Comparison of ENCODE assay signal across 11 mouse cellular contexts in genomic region chr19:32593870-32594269, GRCm38 (mm10). TPM values are rescaled to one million over a fixed set of nuclear protein-coding genes. Genes with fewer than 3 reads are reported as not detected.
A peak's percentile ranks its signal among the peaks of the same experiment; 100 is the strongest.
DNase-seq lines count a peak whose midpoint lies in the region; ATAC-seq and TF ChIP-seq lines count a peak whose summit lies in the region.
"Had no signal": no experiment of that assay in that cellular context is flagged by ENCODE, and none has a peak within 500 bp of the region (broad histone marks: within the 10 kb centered on the region; RNA-seq: fewer than 3 reads in every experiment).

No protein-coding gene starts in this region.

- H3K36me3 ChIP-seq in kidney, embryonic 16.5 days (ENCODE audit: insufficient read depth, low read length) = no peaks in the 10 kb centered on the region
- H3K36me3 ChIP-seq in E14TG2a.4 (ENCODE audit: insufficient read depth, low read length) = no peaks in the 10 kb centered on the region
- no peaks in the 10 kb centered on the region for H3K36me3 ChIP-seq in forebrain, embryonic 10.5 days (replicated peaks)
- H3K36me3 ChIP-seq: embryonic facial prominence, embryonic 12.5 days; neural tube, embryonic 13.5 days had no signal

- peak; percentile 57 for DNase-seq in kidney, adult 9 months
- peak; percentile 59 for DNase-seq in A20 (ENCODE audit: low read depth, low spot score)
- DNase-seq in forebrain, embryonic 10.5 days (ENCODE audit: extremely low spot score, low spot score) = no peak
- DNase-seq in urinary bladder, postnatal 10 days (ENCODE audit: low spot score) = no peak
- DNase-seq: adrenal gland, postnatal 36 days had no signal

- peak; percentile 34; the same call in 1 of the 2 replicates for TF ChIP-seq CTCF in E14TG2a.4 (conservative IDR thresholded peaks at IDR 0.05; ENCODE audit: low read length)
- TF ChIP-seq CTCF in cortical plate, adult 2 months (IDR thresholded peaks at IDR 0.05; ENCODE audit: extremely low read depth, insufficient read depth, low read length) = peak; percentile 12; the same call in 1 of the 2 replicates

- no peak overlapping the region for H3K9ac ChIP-seq in kidney, embryonic 16.5 days (replicated peaks; ENCODE audit: low read length)
- H3K9ac ChIP-seq: embryonic facial prominence, embryonic 12.5 days; neural tube, embryonic 13.5 days had no signal

- H3K27ac ChIP-seq in kidney, embryonic 16.5 days (ENCODE audit: low read length) = no peak overlapping the region
- H3K27ac ChIP-seq in cortical plate, adult 2 months (ENCODE audit: insufficient read depth, low read length) = no peak overlapping the region
- no peak overlapping the region for H3K27ac ChIP-seq in forebrain, embryonic 10.5 days
- H3K27ac ChIP-seq: embryonic facial prominence, embryonic 12.5 days; neural tube, embryonic 13.5 days had no signal

- TF ChIP-seq POLR2A in cortical plate, adult 2 months (IDR thresholded peaks at IDR 0.05; ENCODE audit: extremely low read depth, insufficient read depth, low read length) = no peak

- H3K4me3 ChIP-seq in kidney, embryonic 16.5 days (ENCODE audit: low read length) = no peak overlapping the region
- no peak overlapping the region for H3K4me3 ChIP-seq in E14TG2a.4 (replicated peaks; ENCODE audit: low read length)
- H3K4me3 ChIP-seq in cortical plate, adult 2 months (ENCODE audit: insufficient read depth, low read length) = no peak overlapping the region
- no peak overlapping the region for H3K4me3 ChIP-seq in forebrain, embryonic 10.5 days
- H3K4me3 ChIP-seq: embryonic facial prominence, embryonic 12.5 days; neural tube, embryonic 13.5 days had no signal

- H3K4me1 ChIP-seq in kidney, embryonic 16.5 days (ENCODE audit: insufficient read depth, low read length) = 0 out of 2 replicates have a peak, but pooled peaks cover 2% of the 10 kb centered on the region
- H3K4me1 ChIP-seq in E14TG2a.4 (replicated peaks; ENCODE audit: low read depth, low read length) = peaks cover 7% of the 10 kb centered on the region; the same call in 1 of the 2 replicates
- H3K4me1 ChIP-seq in cortical plate, adult 2 months (ENCODE audit: control insufficient read depth, insufficient read depth, low read length) = peaks cover 2% of the 10 kb centered on the region; the same call in 1 of the 2 replicates
- H3K4me1 ChIP-seq in forebrain, embryonic 10.5 days = peaks cover 11% of the 10 kb centered on the region
- H3K4me1 ChIP-seq: embryonic facial prominence, embryonic 12.5 days had no signal

- H3K9me3 ChIP-seq in kidney, embryonic 16.5 days (ENCODE audit: low read length) = no peaks in the 10 kb centered on the region
- H3K9me3 ChIP-seq in E14TG2a.4 (ENCODE audit: low read length) = no peaks in the 10 kb centered on the region
- H3K9me3 ChIP-seq in forebrain, embryonic 10.5 days = no peaks in the 10 kb centered on the region
- H3K9me3 ChIP-seq: embryonic facial prominence, embryonic 12.5 days; neural tube, embryonic 13.5 days had no signal

- H3K4me2 ChIP-seq in kidney, embryonic 16.5 days (replicated peaks; ENCODE audit: low read depth, low read length) = no peak overlapping the region
- H3K4me2 ChIP-seq: embryonic facial prominence, embryonic 12.5 days; neural tube, embryonic 13.5 days had no signal

- 90% methylated on average over 5 of the region's 5 CpGs for WGBS in kidney, embryonic 16.5 days
- 84% methylated on average over 5 of the region's 5 CpGs for WGBS in forebrain, embryonic 10.5 days

- H3K27me3 ChIP-seq in kidney, embryonic 16.5 days (ENCODE audit: insufficient read depth, low read length) = no peaks in the 10 kb centered on the region
- peaks cover 47% of the 10 kb centered on the region for H3K27me3 ChIP-seq in E14TG2a.4 (ENCODE audit: insufficient read depth, low read length)
- peaks cover 50% of the 10 kb centered on the region for H3K27me3 ChIP-seq in forebrain, embryonic 10.5 days (ENCODE audit: poor library complexity, severe bottlenecking)

- no peak for ATAC-seq in kidney, embryonic 16.5 days (ENCODE audit: low FRiP score, low TSS enrichment)
- no peak for ATAC-seq in inflammation-experienced regulatory T-cells, adult 6 months

RNA-seq across cellular contexts. Expression of gene Papss2, which starts 1.7 kb away (rescaled TPM):
- polyA plus RNA-seq in kidney, embryonic 16.5 days (2015; fragmentation: Nextera tagmentation; extraction: Ambion mirVana) = 17.0 and 20.8 TPM in 2 replicates
- polyA plus RNA-seq in cortical plate, adult 2 months (2012; rRNA removed) = 8.6 and 10.3 TPM in 2 replicates
- under 1 TPM; 0.30 to 0.39 (median 0.39) TPM for polyA plus RNA-seq in inflammation-experienced regulatory T-cells, adult 6 months (2017; shearing (Covaris generic))
- 1.4 and 2.5 TPM in 2 replicates for polyA plus RNA-seq in forebrain, embryonic 10.5 days (2016; fragmentation: Nextera tagmentation; extraction: Ambion mirVana)

Comparison
In these comparisons a context has a peak if more than half of its experiments do, and no peak if none do; other contexts are left out.
1. DNase-seq: peak in kidney, adult 9 months (single experiment) and A20 (single experiment); none in forebrain, embryonic 10.5 days (single experiment) and urinary bladder, postnatal 10 days (single experiment).